Mouse (Mus musculus): ENCODE results near the gene Itprid2. TPM values are rescaled to one million over a fixed set of nuclear protein-coding genes. Genes with fewer than 3 reads are reported as not detected.

Itprid2 gene
- polyA plus RNA-seq, 1 experiment from 2014 or later, result 3.5 TPM

- H3K27me3 ChIP-seq (ENCODE audit: control insufficient read depth, insufficient read depth, low read depth, low read length), result no peaks in the 10 kb centered on the region
- WGBS, result 75% methylated on average over 8 of the region's 8 CpGs
- no peak for ATAC-seq
- no peaks in the 10 kb centered on the region for H3K9me3 ChIP-seq (replicated peaks; ENCODE audit: control insufficient read depth, low read length, poor library complexity, severe bottlenecking)
- H3K36me3 ChIP-seq (ENCODE audit: control insufficient read depth, insufficient read depth, low read length), result no peaks in the 10 kb centered on the region; the same call in 1 of the 2 replicates
- no peak overlapping the region for H3K9ac ChIP-seq (ENCODE audit: low read depth, low read length)
- no peak overlapping the region for H3K4me2 ChIP-seq (ENCODE audit: low read length)
- no peak overlapping the region for H3K27ac ChIP-seq (ENCODE audit: low read length)
- no peaks in the 10 kb centered on the region for H3K4me1 ChIP-seq (ENCODE audit: control insufficient read depth, insufficient read depth, low read length)
- no peak overlapping the region for H3K4me3 ChIP-seq (ENCODE audit: low read depth, low read length)
Observed at GRCm38 (mm10) chr2:79657062-79657461, 21.9 kb downstream of the Itprid2 start.

- H3K4me2 ChIP-seq (ENCODE audit: low read length), result no peak overlapping the region
- H3K9ac ChIP-seq (ENCODE audit: low read depth, low read length), result no peak overlapping the region
- H3K4me1 ChIP-seq (ENCODE audit: control insufficient read depth, insufficient read depth, low read length), result no peaks in the 10 kb centered on the region
- H3K27ac ChIP-seq (ENCODE audit: low read length), result no peak overlapping the region
- H3K27me3 ChIP-seq (ENCODE audit: control insufficient read depth, insufficient read depth, low read depth, low read length), result no peaks in the 10 kb centered on the region
- no peak overlapping the region for H3K4me3 ChIP-seq (ENCODE audit: low read depth, low read length)
- no peak for ATAC-seq
- 69% methylated on average over 12 of the region's 12 CpGs for WGBS
- H3K36me3 ChIP-seq (ENCODE audit: control insufficient read depth, insufficient read depth, low read length), result no peaks in the 10 kb centered on the region; the same call in 1 of the 2 replicates
- H3K9me3 ChIP-seq (replicated peaks; ENCODE audit: control insufficient read depth, low read length, poor library complexity, severe bottlenecking), result no peaks in the 10 kb centered on the region
Observed at GRCm38 (mm10) chr2:79660417-79661185, 25.4 kb downstream of the Itprid2 start.

- Histone ChIP-seq H3K4me3 (ENCODE audit: low read depth, low read length) (no peak overlapping the region), H3K27ac (ENCODE audit: low read length) (no peak overlapping the region), H3K36me3 (ENCODE audit: control insufficient read depth, insufficient read depth, low read length) (no peaks in the 10 kb centered on the region; the same call in 1 of the 2 replicates), H3K4me1 (ENCODE audit: control insufficient read depth, insufficient read depth, low read length) (no peaks in the 10 kb centered on the region), H3K9me3 (replicated peaks; ENCODE audit: control insufficient read depth, low read length, poor library complexity, severe bottlenecking) (no peaks in the 10 kb centered on the region), H3K9ac (ENCODE audit: low read depth, low read length) (no peak overlapping the region), H3K27me3 (ENCODE audit: control insufficient read depth, insufficient read depth, low read depth, low read length) (no peaks in the 10 kb centered on the region), H3K4me2 (ENCODE audit: low read length) (no peak overlapping the region)
- no peak for ATAC-seq
- WGBS, result 46% methylated on average over 7 of the region's 7 CpGs
Observed at GRCm38 (mm10) chr2:79661486-79662104, 26.4 kb downstream of the Itprid2 start.

GRCm38 (mm10) chr2:79664532-79665286 lies 29.6 kb downstream of the Itprid2 start:
- H3K9me3 ChIP-seq (replicated peaks; ENCODE audit: control insufficient read depth, low read length, poor library complexity, severe bottlenecking), result no peaks in the 10 kb centered on the region
- H3K27me3 ChIP-seq (ENCODE audit: control insufficient read depth, insufficient read depth, low read depth, low read length), result no peaks in the 10 kb centered on the region
- no peak overlapping the region for H3K4me2 ChIP-seq (ENCODE audit: low read length)
- WGBS, result 44% methylated on average over 3 of the region's 3 CpGs
- H3K27ac ChIP-seq (ENCODE audit: low read length), result no peak overlapping the region
- H3K9ac ChIP-seq (ENCODE audit: low read depth, low read length), result no peak overlapping the region
- ATAC-seq, result no peak
- no peak overlapping the region for H3K4me3 ChIP-seq (ENCODE audit: low read depth, low read length)
- H3K36me3 ChIP-seq (ENCODE audit: control insufficient read depth, insufficient read depth, low read length), result no peaks in the 10 kb centered on the region
- no peaks in the 10 kb centered on the region for H3K4me1 ChIP-seq (ENCODE audit: control insufficient read depth, insufficient read depth, low read length)

- Histone ChIP-seq H3K27me3 (ENCODE audit: control insufficient read depth, insufficient read depth, low read depth, low read length) (no peaks in the 10 kb centered on the region), H3K27ac (ENCODE audit: low read length) (no peak overlapping the region), H3K4me3 (ENCODE audit: low read depth, low read length) (no peak overlapping the region), H3K9me3 (replicated peaks; ENCODE audit: control insufficient read depth, low read length, poor library complexity, severe bottlenecking) (no peaks in the 10 kb centered on the region), H3K36me3 (ENCODE audit: control insufficient read depth, insufficient read depth, low read length) (no peaks in the 10 kb centered on the region), H3K4me1 (ENCODE audit: control insufficient read depth, insufficient read depth, low read length) (no peaks in the 10 kb centered on the region), H3K9ac (ENCODE audit: low read depth, low read length) (no peak overlapping the region), H3K4me2 (ENCODE audit: low read length) (no peak overlapping the region)
- ATAC-seq, result no peak
- 42% methylated on average over 3 of the region's 3 CpGs for WGBS
Observed at GRCm38 (mm10) chr2:79665492-79665891, 30.3 kb downstream of the Itprid2 start.

- no peak for ATAC-seq
- Histone ChIP-seq H3K9ac (ENCODE audit: low read depth, low read length) (no peak overlapping the region), H3K27me3 (ENCODE audit: control insufficient read depth, insufficient read depth, low read depth, low read length) (no peaks in the 10 kb centered on the region), H3K4me1 (ENCODE audit: control insufficient read depth, insufficient read depth, low read length) (no peaks in the 10 kb centered on the region), H3K4me2 (ENCODE audit: low read length) (no peak overlapping the region), H3K9me3 (replicated peaks; ENCODE audit: control insufficient read depth, low read length, poor library complexity, severe bottlenecking) (no peaks in the 10 kb centered on the region), H3K27ac (ENCODE audit: low read length) (no peak overlapping the region), H3K4me3 (ENCODE audit: low read depth, low read length) (no peak overlapping the region), H3K36me3 (ENCODE audit: control insufficient read depth, insufficient read depth, low read length) (0 out of 2 replicates have a peak, but pooled peaks cover 2% of the 10 kb centered on the region)
- 85% methylated on average over 3 of the region's 3 CpGs for WGBS
Observed at GRCm38 (mm10) chr2:79675266-79675665, 40.1 kb downstream of the Itprid2 start.

GRCm38 (mm10) chr2:79677663-79678257 lies 42.6 kb downstream of the Itprid2 start:
- H3K4me2 ChIP-seq (ENCODE audit: low read length), result no peak overlapping the region
- no peak for ATAC-seq
- H3K36me3 ChIP-seq (ENCODE audit: control insufficient read depth, insufficient read depth, low read length), result no peaks in the 10 kb centered on the region
- no peak overlapping the region for H3K27ac ChIP-seq (ENCODE audit: low read length)
- H3K9me3 ChIP-seq (replicated peaks; ENCODE audit: control insufficient read depth, low read length, poor library complexity, severe bottlenecking), result no peaks in the 10 kb centered on the region
- WGBS, result 97% methylated on average over 1 of the region's 1 CpGs
- H3K4me1 ChIP-seq (ENCODE audit: control insufficient read depth, insufficient read depth, low read length), result no peaks in the 10 kb centered on the region
- no peak overlapping the region for H3K9ac ChIP-seq (ENCODE audit: low read depth, low read length)
- H3K27me3 ChIP-seq (ENCODE audit: control insufficient read depth, insufficient read depth, low read depth, low read length), result no peaks in the 10 kb centered on the region
- no peak overlapping the region for H3K4me3 ChIP-seq (ENCODE audit: low read depth, low read length)

- Histone ChIP-seq H3K4me2 (ENCODE audit: low read length) (no peak overlapping the region), H3K27me3 (ENCODE audit: control insufficient read depth, insufficient read depth, low read depth, low read length) (no peaks in the 10 kb centered on the region), H3K9me3 (replicated peaks; ENCODE audit: control insufficient read depth, low read length, poor library complexity, severe bottlenecking) (no peaks in the 10 kb centered on the region), H3K9ac (ENCODE audit: low read depth, low read length) (no peak overlapping the region), H3K27ac (ENCODE audit: low read length) (no peak overlapping the region), H3K36me3 (ENCODE audit: control insufficient read depth, insufficient read depth, low read length) (no peaks in the 10 kb centered on the region), H3K4me3 (ENCODE audit: low read depth, low read length) (no peak overlapping the region), H3K4me1 (ENCODE audit: control insufficient read depth, insufficient read depth, low read length) (no peaks in the 10 kb centered on the region)
- WGBS, result 88% methylated on average over 4 of the region's 4 CpGs
- no peak for ATAC-seq
Observed at GRCm38 (mm10) chr2:79681672-79682071, 46.5 kb downstream of the Itprid2 start.
